Mouse (Mus musculus): ENCODE measurements around the gene Rex2.
"Not testable (repeated sequence)": the region's sequence is repeated elsewhere in the genome, so short reads cannot be mapped to it uniquely, and the experiment has no call there.

The Rex2 gene

GRCm38 (mm10) chr4:147021550-147021949, at the start of gene Rex2:
Rex2 (plus strand) TSS chr4:147021850.
- not testable (repeated sequence) for DNase-seq (ENCODE audit: extremely low spot score)

GRCm38 (mm10) chr4:146976581-146976980, 45.1 kb upstream of the Rex2 start:
- DNase-seq (ENCODE audit: extremely low spot score), result not testable (repeated sequence)

GRCm38 (mm10) chr4:147018400-147018799, 3.2 kb upstream of the Rex2 start:
- DNase-seq (ENCODE audit: extremely low spot score), result not testable (repeated sequence)

- DNase-seq (ENCODE audit: extremely low spot score), result not testable (repeated sequence)
These were observed 4.7 kb downstream of the Rex2 start for GRCm38 (mm10) chr4:147026374-147026773.

- DNase-seq (ENCODE audit: extremely low spot score), result not testable (repeated sequence)
These were observed 9.8 kb downstream of the Rex2 start for GRCm38 (mm10) chr4:147031308-147032036.

GRCm38 (mm10) chr4:147063768-147064167, 42.1 kb downstream of the Rex2 start:
- not testable (repeated sequence) for DNase-seq (ENCODE audit: extremely low spot score)

- not testable (repeated sequence) for DNase-seq (ENCODE audit: extremely low spot score)
These were observed 44.2 kb downstream of the Rex2 start for GRCm38 (mm10) chr4:147065861-147066260.

GRCm38 (mm10) chr4:147066380-147066779, 44.7 kb downstream of the Rex2 start:
- not testable (repeated sequence) for DNase-seq (ENCODE audit: extremely low spot score)

- not testable (repeated sequence) for DNase-seq (ENCODE audit: extremely low spot score)
These were observed 74.0 kb downstream of the Rex2 start for GRCm38 (mm10) chr4:147095641-147096040.

- DNase-seq (ENCODE audit: extremely low spot score), result peak; percentile 71
These were observed 80.3 kb downstream of the Rex2 start for GRCm38 (mm10) chr4:147101666-147102626.

GRCm38 (mm10) chr4:147103814-147104213, 82.2 kb downstream of the Rex2 start:
- not testable (repeated sequence) for DNase-seq (ENCODE audit: extremely low spot score)
